Mouse (Mus musculus): ENCODE results near the gene Zfp652. TPM values are rescaled to one million over a fixed set of nuclear protein-coding genes. Genes with fewer than 3 reads are reported as not detected.

The Zfp652 gene
- polyA plus RNA-seq, 1 experiment from 2014 or later, result 27.9 TPM

- Histone ChIP-seq H3K4me3 (no peak overlapping the region), H3K9ac (no peak overlapping the region), H3K4me1 (peaks cover 11% of the 10 kb centered on the region), H3K4me2 (no peak overlapping the region), H3K27me3 (peaks cover 24% of the 10 kb centered on the region), H3K9me3 (replicated peaks) (no peaks in the 10 kb centered on the region), H3K27ac (no peak overlapping the region), H3K36me3 (ENCODE audit: poor library complexity, severe bottlenecking) (no peaks in the 10 kb centered on the region)
- no peak for ATAC-seq
- 92% methylated on average over 8 of the region's 8 CpGs for WGBS
Measured at GRCm38 (mm10) chr11:95792950-95793509, 80.6 kb downstream of the Zfp652 start.

DNA sequence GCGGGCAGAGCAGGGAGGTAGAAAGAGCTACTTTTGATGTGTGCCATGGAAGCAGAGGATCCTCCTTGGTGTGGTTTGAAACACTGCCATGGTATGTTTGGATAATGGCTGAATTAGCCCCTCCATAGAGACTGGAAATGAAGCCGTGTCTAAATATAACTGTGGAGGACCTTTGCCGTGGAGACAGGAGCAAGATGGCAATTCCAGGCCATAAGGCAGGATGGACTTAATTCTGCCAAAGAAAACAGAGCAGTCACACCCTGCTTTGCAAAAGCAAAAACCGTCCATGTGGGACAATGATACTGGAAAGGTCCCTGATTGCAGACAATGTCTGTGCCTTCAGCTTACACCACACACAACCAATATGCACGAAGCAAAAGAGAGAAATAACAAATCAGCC is 81.7 kb downstream of the Zfp652 start:
- Histone ChIP-seq H3K4me1 (peaks cover 11% of the 10 kb centered on the region), H3K27ac (no peak overlapping the region), H3K4me2 (no peak overlapping the region), H3K9me3 (replicated peaks) (no peaks in the 10 kb centered on the region), H3K36me3 (ENCODE audit: poor library complexity, severe bottlenecking) (no peaks in the 10 kb centered on the region), H3K4me3 (no peak overlapping the region), H3K27me3 (peaks cover 31% of the 10 kb centered on the region), H3K9ac (no peak overlapping the region)
- ATAC-seq, result no peak
- WGBS, result 80% methylated on average over 5 of the region's 5 CpGs

- Histone ChIP-seq H3K4me2 (no peak overlapping the region), H3K27me3 (peaks cover 31% of the 10 kb centered on the region), H3K4me1 (peaks cover 11% of the 10 kb centered on the region), H3K27ac (no peak overlapping the region), H3K9ac (no peak overlapping the region), H3K9me3 (replicated peaks) (no peaks in the 10 kb centered on the region), H3K4me3 (no peak overlapping the region), H3K36me3 (ENCODE audit: poor library complexity, severe bottlenecking) (no peaks in the 10 kb centered on the region)
- 78% methylated on average over 5 of the region's 5 CpGs for WGBS
- no peak for ATAC-seq
Measured at GRCm38 (mm10) chr11:95795582-95795981, 83.1 kb downstream of the Zfp652 start.

- Histone ChIP-seq H3K4me3 (no peak overlapping the region), H3K36me3 (ENCODE audit: poor library complexity, severe bottlenecking) (no peaks in the 10 kb centered on the region), H3K9me3 (replicated peaks) (peaks cover 7% of the 10 kb centered on the region), H3K27ac (no peak overlapping the region), H3K9ac (no peak overlapping the region), H3K4me2 (no peak overlapping the region), H3K27me3 (no peaks in the 10 kb centered on the region), H3K4me1 (no peaks in the 10 kb centered on the region)
- no peak for ATAC-seq
- 80% methylated on average over 5 of the region's 5 CpGs for WGBS
Measured at GRCm38 (mm10) chr11:95805010-95805409, 92.5 kb downstream of the Zfp652 start.

GRCm38 (mm10) chr11:95805527-95805926 is 93.1 kb downstream of the Zfp652 start:
- Histone ChIP-seq H3K4me2 (no peak overlapping the region), H3K4me3 (no peak overlapping the region), H3K9ac (0 out of 2 replicates have a peak overlapping the region, but pooled peaks have one; percentile 5), H3K27me3 (no peaks in the 10 kb centered on the region), H3K36me3 (ENCODE audit: poor library complexity, severe bottlenecking) (no peaks in the 10 kb centered on the region), H3K9me3 (replicated peaks) (peaks cover 7% of the 10 kb centered on the region), H3K4me1 (no peaks in the 10 kb centered on the region), H3K27ac (no peak overlapping the region)
- WGBS, result 51% methylated on average over 3 of the region's 3 CpGs
- ATAC-seq, result no peak

- Histone ChIP-seq H3K36me3 (ENCODE audit: poor library complexity, severe bottlenecking) (no peaks in the 10 kb centered on the region), H3K4me3 (no peak overlapping the region), H3K4me1 (no peaks in the 10 kb centered on the region), H3K9me3 (replicated peaks) (peaks cover 7% of the 10 kb centered on the region), H3K27ac (no peak overlapping the region), H3K4me2 (no peak overlapping the region), H3K27me3 (no peaks in the 10 kb centered on the region), H3K9ac (no peak overlapping the region)
- ATAC-seq, result no peak
- 89% methylated on average over 5 of the region's 5 CpGs for whole genome bisulfite sequencing
Measured at GRCm38 (mm10) chr11:95807884-95808283, 95.4 kb downstream of the Zfp652 start.

DNA sequence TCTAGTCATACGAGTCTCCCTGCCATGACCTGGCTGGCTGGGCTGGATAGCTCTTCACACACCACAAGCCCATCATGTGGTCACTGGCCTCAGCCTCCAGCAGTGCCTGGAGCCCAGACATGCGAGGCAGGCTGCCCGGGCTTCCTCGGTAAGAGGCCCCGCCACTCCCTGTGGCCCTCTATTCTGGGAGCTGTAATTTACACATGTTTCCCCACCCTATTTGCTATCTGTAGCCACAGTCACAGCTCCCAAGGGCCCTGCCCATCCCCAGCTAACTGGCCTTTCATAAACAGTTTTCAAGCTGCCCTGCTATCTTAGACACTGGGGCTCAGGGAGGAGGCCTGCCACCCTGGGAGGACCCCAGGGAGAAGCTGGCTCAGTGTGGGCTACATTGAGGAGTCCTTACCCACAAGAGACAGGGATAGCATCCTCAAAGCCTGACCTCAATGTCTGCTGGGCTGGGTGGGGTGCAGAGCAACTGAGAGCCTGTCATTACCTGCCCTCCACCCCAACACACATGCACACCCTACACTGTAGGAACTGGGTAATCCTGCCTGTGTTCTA is 96.1 kb downstream of the Zfp652 start:
- Histone ChIP-seq H3K4me2 (no peak overlapping the region), H3K9ac (no peak overlapping the region), H3K36me3 (ENCODE audit: poor library complexity, severe bottlenecking) (no peaks in the 10 kb centered on the region), H3K27me3 (no peaks in the 10 kb centered on the region), H3K4me3 (no peak overlapping the region), H3K4me1 (no peaks in the 10 kb centered on the region), H3K27ac (no peak overlapping the region), H3K9me3 (replicated peaks) (peaks cover 7% of the 10 kb centered on the region)
- WGBS, result 87% methylated on average over 5 of the region's 5 CpGs
- ATAC-seq, result no peak

- no peak overlapping the region for H3K4me2 ChIP-seq
- WGBS, result 16% methylated on average over 5 of the region's 5 CpGs
- H3K27me3 ChIP-seq, result no peaks in the 10 kb centered on the region
- H3K36me3 ChIP-seq (ENCODE audit: poor library complexity, severe bottlenecking), result no peaks in the 10 kb centered on the region
- no peak overlapping the region for H3K9ac ChIP-seq
- H3K4me1 ChIP-seq, result no peaks in the 10 kb centered on the region
- no peak overlapping the region for H3K27ac ChIP-seq
- peaks cover 7% of the 10 kb centered on the region for H3K9me3 ChIP-seq (replicated peaks)
- H3K4me3 ChIP-seq, result no peak overlapping the region
- no peak for ATAC-seq
Measured at GRCm38 (mm10) chr11:95809603-95810002, 97.1 kb downstream of the Zfp652 start.

- Histone ChIP-seq H3K4me2 (no peak overlapping the region), H3K27ac (no peak overlapping the region), H3K4me1 (no peaks in the 10 kb centered on the region), H3K9me3 (replicated peaks) (peaks cover 7% of the 10 kb centered on the region), H3K36me3 (ENCODE audit: poor library complexity, severe bottlenecking) (no peaks in the 10 kb centered on the region), H3K9ac (no peak overlapping the region), H3K4me3 (no peak overlapping the region), H3K27me3 (no peaks in the 10 kb centered on the region)
- WGBS, result 65% methylated on average over 7 of the region's 7 CpGs
- ATAC-seq, result no peak
Measured at GRCm38 (mm10) chr11:95810828-95811227, 98.4 kb downstream of the Zfp652 start.

GRCm38 (mm10) chr11:95811741-95812140 is 99.3 kb downstream of the Zfp652 start:
- no peak overlapping the region for H3K4me2 ChIP-seq
- WGBS, result 83% methylated on average over 6 of the region's 6 CpGs

GRCm38 (mm10) chr11:95812224-95812623 is 99.8 kb downstream of the Zfp652 start:
- 67% methylated on average over 4 of the region's 4 CpGs for WGBS
- no peak for ATAC-seq
- Histone ChIP-seq H3K4me3 (no peak overlapping the region), H3K9ac (no peak overlapping the region), H3K4me1 (no peaks in the 10 kb centered on the region), H3K36me3 (ENCODE audit: poor library complexity, severe bottlenecking) (no peaks in the 10 kb centered on the region), H3K27ac (no peak overlapping the region), H3K4me2 (no peak overlapping the region), H3K27me3 (no peaks in the 10 kb centered on the region), H3K9me3 (replicated peaks) (peaks cover 7% of the 10 kb centered on the region)

More at GRCm38 (mm10) chr11:95811741-95812140, 99.3 kb downstream of the Zfp652 start:
- no peak overlapping the region for H3K27ac ChIP-seq
- no peak overlapping the region for H3K4me3 ChIP-seq
- H3K36me3 ChIP-seq (ENCODE audit: poor library complexity, severe bottlenecking), result no peaks in the 10 kb centered on the region
- no peak for ATAC-seq
- H3K27me3 ChIP-seq, result no peaks in the 10 kb centered on the region
- H3K4me1 ChIP-seq, result no peaks in the 10 kb centered on the region
- H3K9ac ChIP-seq, result no peak overlapping the region
- peaks cover 7% of the 10 kb centered on the region for H3K9me3 ChIP-seq (replicated peaks)

DNA sequence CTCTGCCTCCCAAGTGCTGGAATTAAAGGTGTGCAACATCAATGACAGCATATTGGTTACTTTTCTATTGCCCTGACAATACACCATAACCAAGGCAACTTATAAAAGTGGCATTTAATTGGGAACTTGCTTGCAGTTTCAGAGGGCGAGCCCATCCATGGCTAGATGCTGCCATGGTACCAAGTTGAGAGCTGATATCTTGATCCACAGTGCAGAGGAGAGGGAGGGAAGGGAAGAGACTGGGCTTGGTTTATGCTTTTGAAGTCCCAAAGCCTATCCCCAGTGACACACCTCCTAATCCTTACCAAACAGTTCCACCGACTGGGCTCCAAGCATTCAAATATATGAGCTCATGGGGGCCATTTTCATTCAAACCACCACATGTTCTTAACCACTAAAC is 101.6 kb downstream of the Zfp652 start:
- Histone ChIP-seq H3K9me3 (replicated peaks) (no peaks in the 10 kb centered on the region), H3K4me3 (no peak overlapping the region), H3K4me2 (no peak overlapping the region), H3K36me3 (ENCODE audit: poor library complexity, severe bottlenecking) (no peaks in the 10 kb centered on the region), H3K4me1 (no peaks in the 10 kb centered on the region), H3K27ac (no peak overlapping the region), H3K9ac (no peak overlapping the region), H3K27me3 (no peaks in the 10 kb centered on the region)
- 86% methylated on average over 2 of the region's 2 CpGs for WGBS
- no peak for ATAC-seq

DNA sequence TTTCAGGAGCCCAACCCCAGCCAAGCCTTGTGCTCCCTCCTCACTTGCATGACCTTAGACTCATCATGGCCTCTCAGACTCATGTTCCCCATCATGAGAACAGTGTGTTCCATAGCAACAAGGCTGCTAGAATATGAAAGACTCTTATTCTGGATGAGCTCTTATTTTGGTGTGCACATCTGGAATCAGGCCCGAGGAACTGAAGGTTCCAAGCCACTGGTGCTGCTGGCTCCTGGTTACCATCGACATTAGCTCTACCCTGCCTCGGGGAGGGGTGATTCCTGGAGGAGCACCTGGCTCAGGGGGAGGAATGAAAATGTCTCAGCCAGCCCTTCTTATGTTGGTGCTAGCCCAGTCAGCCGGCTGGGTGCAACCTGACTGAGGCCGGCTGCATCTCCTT is 102.4 kb downstream of the Zfp652 start:
- Histone ChIP-seq H3K9me3 (replicated peaks) (no peaks in the 10 kb centered on the region), H3K9ac (no peak overlapping the region), H3K4me1 (no peaks in the 10 kb centered on the region), H3K36me3 (ENCODE audit: poor library complexity, severe bottlenecking) (no peaks in the 10 kb centered on the region), H3K4me2 (no peak overlapping the region), H3K27me3 (no peaks in the 10 kb centered on the region), H3K27ac (no peak overlapping the region), H3K4me3 (no peak overlapping the region)
- WGBS, result 75% methylated on average over 5 of the region's 5 CpGs
- ATAC-seq, result no peak
